Mouse (Mus musculus): ENCODE results near the gene Bcl2l11. TPM values are rescaled to one million over a fixed set of nuclear protein-coding genes. Genes with fewer than 3 reads are reported as not detected.

Gene Bcl2l11
- polyA plus RNA-seq (2016; fragmentation: Nextera tagmentation; extraction: Ambion mirVana) = 29.9 and 33.5 TPM in 2 replicates

DNA sequence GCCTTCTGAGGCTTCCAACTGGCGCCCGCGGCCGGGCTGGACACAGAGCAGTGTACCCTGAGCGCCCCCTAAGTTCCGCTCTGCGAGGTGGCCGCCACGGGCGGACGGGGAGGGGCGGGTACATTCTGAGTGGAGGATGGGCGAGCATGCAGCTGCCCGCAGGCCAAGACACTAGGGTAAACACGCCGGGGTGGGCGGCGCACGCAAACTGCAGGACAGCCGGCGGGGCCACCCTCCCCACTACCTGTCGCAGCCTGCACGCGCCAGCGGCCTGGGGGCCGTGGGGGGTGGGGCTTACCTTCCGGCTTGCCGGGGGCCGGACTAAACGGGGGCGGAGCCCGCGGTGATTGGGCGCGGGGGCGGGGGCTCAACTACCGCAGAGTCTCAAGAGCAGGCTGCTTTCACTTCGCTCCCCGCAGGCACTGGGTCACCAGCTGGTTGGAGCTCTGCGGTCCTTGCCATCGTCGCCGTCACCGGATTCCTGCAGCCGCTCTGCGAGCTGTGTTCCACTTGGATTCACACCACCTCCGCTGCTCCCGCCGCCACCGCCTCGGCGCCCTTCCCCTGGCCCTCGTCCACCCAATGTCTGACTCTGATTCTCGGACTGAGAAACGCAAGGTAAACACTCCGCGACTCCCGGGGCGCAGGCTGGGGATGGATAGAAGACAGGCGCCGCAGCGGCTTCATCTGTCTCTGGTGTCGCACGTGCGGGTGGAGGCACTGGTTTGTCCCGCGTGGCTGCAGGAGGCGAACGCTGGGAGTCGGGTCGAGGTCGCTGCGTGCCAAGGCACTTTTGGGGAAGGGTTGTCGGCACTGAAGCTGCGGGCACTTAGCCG lies at the start of gene Bcl2l11:
Bcl2l11 (plus strand) TSS at position 404 of the 836 bp plus-strand sequence.
- Histone ChIP-seq H3K9ac (replicated peaks) (peak within 1 kb of the TSS; percentile 84), H3K27me3 (peaks cover 41% of the 10 kb centered on the region), H3K36me3 (peaks cover 14% of the 10 kb centered on the region), H3K27ac (peak within 1 kb of the TSS; percentile 94), H3K4me1 (replicated peaks) (peaks cover 52% of the 10 kb centered on the region), H3K4me3 (replicated peaks) (peak within 1 kb of the TSS; percentile 76), H3K4me2 (peak within 1 kb of the TSS; percentile 97), H3K9me3 (no peaks in the 10 kb centered on the region)
- peak; percentile 84 for ATAC-seq (ENCODE audit: insufficient number of reproducible peaks, insufficient read depth, low FRiP score, low TSS enrichment, low read depth)
- under 1% methylated on average over 76 of the region's 76 CpGs for WGBS

- Histone ChIP-seq H3K36me3 (no peaks in the 10 kb centered on the region), H3K27me3 (0 out of 2 replicates have a peak, but pooled peaks cover 2% of the 10 kb centered on the region), H3K4me1 (replicated peaks) (peaks cover 11% of the 10 kb centered on the region), H3K27ac (no peak overlapping the region), H3K9me3 (no peaks in the 10 kb centered on the region), H3K4me2 (no peak overlapping the region), H3K9ac (replicated peaks) (no peak overlapping the region), H3K4me3 (replicated peaks) (no peak overlapping the region)
- 75% methylated on average over 4 of the region's 4 CpGs for WGBS
- ATAC-seq (ENCODE audit: insufficient number of reproducible peaks, insufficient read depth, low FRiP score, low TSS enrichment, low read depth) = no peak
Observed at GRCm38 (mm10) chr2:128076936-128077335, 48.9 kb upstream of the Bcl2l11 start.

- no peaks in the 10 kb centered on the region for H3K36me3 ChIP-seq
- no peaks in the 10 kb centered on the region for H3K9me3 ChIP-seq
- peaks cover 11% of the 10 kb centered on the region for H3K4me1 ChIP-seq (replicated peaks)
- H3K9ac ChIP-seq (replicated peaks) = no peak overlapping the region
- H3K27me3 ChIP-seq = 0 out of 2 replicates have a peak, but pooled peaks cover 2% of the 10 kb centered on the region
- H3K4me3 ChIP-seq (replicated peaks) = no peak overlapping the region
- WGBS = 39% methylated on average over 5 of the region's 5 CpGs
- H3K27ac ChIP-seq = no peak overlapping the region
- no peak overlapping the region for H3K4me2 ChIP-seq
- no peak for ATAC-seq (ENCODE audit: insufficient number of reproducible peaks, insufficient read depth, low FRiP score, low TSS enrichment, low read depth)
Observed at GRCm38 (mm10) chr2:128078859-128079258, 47.0 kb upstream of the Bcl2l11 start.

DNA sequence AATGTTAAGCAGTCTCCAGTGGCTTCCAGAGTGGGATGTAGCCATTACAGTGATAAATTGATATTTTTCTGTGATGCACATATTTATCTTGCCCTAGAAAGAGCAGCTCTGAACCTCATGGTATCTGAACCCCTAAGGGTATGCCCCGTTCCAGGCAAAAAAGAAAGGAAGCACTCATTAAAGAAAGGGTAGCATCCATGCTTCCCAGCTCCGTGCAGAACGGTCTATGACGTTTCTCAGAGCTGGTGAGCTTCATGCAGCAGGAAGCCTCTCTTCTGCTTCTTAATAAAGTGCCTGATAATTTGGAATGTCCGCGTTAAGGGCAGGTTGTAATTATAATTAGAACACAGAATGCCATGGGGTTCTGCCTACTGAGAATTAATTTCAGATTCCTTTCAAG lies 46.5 kb upstream of the Bcl2l11 start:
- Histone ChIP-seq H3K4me2 (no peak overlapping the region), H3K9ac (replicated peaks) (no peak overlapping the region), H3K4me1 (replicated peaks) (peaks cover 11% of the 10 kb centered on the region), H3K9me3 (no peaks in the 10 kb centered on the region), H3K36me3 (no peaks in the 10 kb centered on the region), H3K4me3 (replicated peaks) (no peak overlapping the region), H3K27ac (no peak overlapping the region), H3K27me3 (0 out of 2 replicates have a peak, but pooled peaks cover 2% of the 10 kb centered on the region)
- 50% methylated on average over 6 of the region's 6 CpGs for WGBS
- no peak for ATAC-seq (ENCODE audit: insufficient number of reproducible peaks, insufficient read depth, low FRiP score, low TSS enrichment, low read depth)

- H3K4me1 ChIP-seq (replicated peaks) = peaks cover 16% of the 10 kb centered on the region
- H3K4me2 ChIP-seq = no peak overlapping the region
- H3K9ac ChIP-seq (replicated peaks) = no peak overlapping the region
- H3K4me3 ChIP-seq (replicated peaks) = no peak overlapping the region
- 27% methylated on average over 3 of the region's 3 CpGs for WGBS
- H3K9me3 ChIP-seq = no peaks in the 10 kb centered on the region
- H3K27ac ChIP-seq = no peak overlapping the region
- ATAC-seq (ENCODE audit: insufficient number of reproducible peaks, insufficient read depth, low FRiP score, low TSS enrichment, low read depth) = no peak
- H3K36me3 ChIP-seq = no peaks in the 10 kb centered on the region
- H3K27me3 ChIP-seq = 0 out of 2 replicates have a peak, but pooled peaks cover under 1% of the 10 kb centered on the region
Observed at GRCm38 (mm10) chr2:128083844-128084243, 42.0 kb upstream of the Bcl2l11 start.

DNA sequence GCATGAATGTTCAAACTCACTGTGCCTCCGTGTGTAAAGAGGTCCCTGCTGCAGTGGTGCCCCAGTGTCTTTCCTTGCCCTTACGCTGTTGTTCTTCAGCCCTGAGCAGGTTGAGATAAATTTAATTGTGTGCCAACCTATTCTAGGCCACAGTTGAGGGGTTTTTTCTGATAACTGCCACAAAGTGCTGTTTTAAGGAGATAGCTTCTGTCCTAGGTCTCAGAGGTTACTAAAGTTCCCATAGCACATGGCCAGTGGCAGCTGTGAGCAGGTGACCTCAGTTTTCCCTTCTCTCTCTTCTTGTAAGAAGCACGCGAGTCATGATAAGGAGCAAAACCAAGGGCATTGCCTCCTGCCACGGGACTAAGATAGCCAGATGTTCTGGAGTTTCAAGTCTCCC lies 41.2 kb upstream of the Bcl2l11 start:
- ATAC-seq (ENCODE audit: insufficient number of reproducible peaks, insufficient read depth, low FRiP score, low TSS enrichment, low read depth) = no peak
- no peak overlapping the region for H3K9ac ChIP-seq (replicated peaks)
- WGBS = 88% methylated on average over 5 of the region's 5 CpGs

DNA sequence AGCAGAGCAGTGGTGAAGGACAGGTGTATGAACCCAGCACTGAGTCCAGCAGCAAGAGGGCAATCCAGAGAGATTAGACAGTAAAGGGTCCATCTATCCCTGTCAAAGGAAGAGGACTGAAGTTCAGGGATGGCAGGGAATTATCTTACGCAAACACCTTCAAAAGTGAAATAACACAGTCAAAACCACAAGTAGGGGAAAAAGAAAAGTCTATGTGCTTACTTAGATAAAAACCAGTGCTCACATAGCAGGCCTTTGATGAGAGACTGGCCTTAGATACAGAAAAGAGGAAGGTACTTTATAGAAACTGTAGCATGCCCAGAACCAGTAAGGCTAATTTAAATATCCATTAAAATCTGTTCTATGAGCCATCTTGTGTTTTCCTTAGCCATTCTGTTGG lies 40.4 kb upstream of the Bcl2l11 start:
- Histone ChIP-seq H3K27ac (no peak overlapping the region), H3K4me2 (no peak overlapping the region), H3K4me3 (replicated peaks) (no peak overlapping the region), H3K27me3 (no peaks in the 10 kb centered on the region), H3K9me3 (no peaks in the 10 kb centered on the region), H3K4me1 (replicated peaks) (peaks cover 9% of the 10 kb centered on the region; the same call in 1 of the 2 replicates), H3K9ac (replicated peaks) (no peak overlapping the region), H3K36me3 (no peaks in the 10 kb centered on the region)
- WGBS = 100% methylated on average over 1 of the region's 1 CpGs
- no peak for ATAC-seq (ENCODE audit: insufficient number of reproducible peaks, insufficient read depth, low FRiP score, low TSS enrichment, low read depth)

More for the DNA sequence above, 41.2 kb upstream of the Bcl2l11 start:
- H3K4me3 ChIP-seq (replicated peaks) = no peak overlapping the region
- H3K36me3 ChIP-seq = no peaks in the 10 kb centered on the region
- no peaks in the 10 kb centered on the region for H3K27me3 ChIP-seq
- H3K9me3 ChIP-seq = no peaks in the 10 kb centered on the region
- peaks cover 9% of the 10 kb centered on the region; the same call in 1 of the 2 replicates for H3K4me1 ChIP-seq (replicated peaks)
- H3K27ac ChIP-seq = no peak overlapping the region
- H3K4me2 ChIP-seq = no peak overlapping the region

DNA sequence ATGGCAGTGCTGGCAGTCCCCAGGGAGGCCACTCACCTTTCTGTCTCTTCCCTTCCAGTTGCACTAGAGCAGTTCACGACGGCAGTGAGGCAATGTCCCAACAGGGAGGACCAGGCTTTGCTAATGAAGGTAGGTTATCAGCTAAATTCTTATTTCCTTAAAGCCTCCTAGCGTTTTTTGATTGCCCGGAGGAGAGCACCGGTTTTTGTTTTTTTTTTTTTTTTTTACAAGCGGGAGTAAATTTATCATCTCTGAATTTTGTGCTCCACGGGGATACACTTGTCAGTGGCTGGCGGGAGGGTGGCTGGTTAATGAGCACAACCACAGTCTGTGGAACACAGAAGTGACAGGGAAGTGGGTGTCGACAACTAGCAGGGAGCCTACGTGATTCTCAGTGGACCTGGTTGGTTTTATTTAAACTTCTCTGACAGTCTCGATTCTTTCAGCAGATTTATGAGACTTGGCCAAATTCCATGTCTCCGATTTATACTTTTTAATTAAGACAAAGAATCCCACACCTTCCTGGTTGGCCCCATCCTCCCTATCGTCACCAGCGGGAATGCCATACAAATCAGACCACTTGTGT lies 39.4 kb upstream of the Bcl2l11 start:
- 59% methylated on average over 14 of the region's 14 CpGs for WGBS
- Histone ChIP-seq H3K9me3 (no peaks in the 10 kb centered on the region), H3K4me2 (no peak overlapping the region), H3K4me3 (replicated peaks) (no peak overlapping the region), H3K36me3 (no peaks in the 10 kb centered on the region), H3K9ac (replicated peaks) (no peak overlapping the region), H3K27me3 (no peaks in the 10 kb centered on the region), H3K4me1 (replicated peaks) (peaks cover 9% of the 10 kb centered on the region; the same call in 1 of the 2 replicates), H3K27ac (no peak overlapping the region)
- no peak for ATAC-seq (ENCODE audit: insufficient number of reproducible peaks, insufficient read depth, low FRiP score, low TSS enrichment, low read depth)

DNA sequence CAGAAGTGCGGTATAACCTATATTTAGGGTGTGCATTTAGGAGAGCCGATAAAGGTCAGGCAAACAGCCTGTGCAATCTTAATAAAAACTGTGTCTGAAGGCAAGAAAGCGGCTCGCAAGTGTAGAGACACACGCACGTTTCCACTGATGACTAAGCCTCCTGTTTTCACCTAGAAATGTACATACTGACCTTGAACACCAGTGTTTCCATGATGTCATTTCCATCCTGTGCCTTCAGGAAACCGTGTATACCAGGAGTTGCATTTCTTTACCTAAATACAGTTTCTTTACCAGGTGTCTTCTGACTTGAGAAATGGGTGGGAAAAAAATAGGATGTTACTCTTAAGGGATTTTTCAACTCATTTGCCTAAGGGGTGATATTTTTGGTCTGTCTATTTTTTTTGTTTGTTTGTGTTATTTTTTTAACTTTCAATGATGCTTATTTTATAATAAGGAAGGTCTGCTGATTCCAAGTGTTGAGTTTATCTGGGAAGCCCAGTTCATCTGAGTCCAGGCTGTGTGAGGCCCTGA lies 38.8 kb upstream of the Bcl2l11 start:
- H3K27ac ChIP-seq = no peak overlapping the region
- no peak for ATAC-seq (ENCODE audit: insufficient number of reproducible peaks, insufficient read depth, low FRiP score, low TSS enrichment, low read depth)
- 75% methylated on average over 7 of the region's 7 CpGs for WGBS
- no peak overlapping the region for H3K9ac ChIP-seq (replicated peaks)
- peaks cover 9% of the 10 kb centered on the region; the same call in 1 of the 2 replicates for H3K4me1 ChIP-seq (replicated peaks)
- no peaks in the 10 kb centered on the region for H3K27me3 ChIP-seq
- no peak overlapping the region for H3K4me3 ChIP-seq (replicated peaks)
- no peak overlapping the region for H3K4me2 ChIP-seq
- H3K36me3 ChIP-seq = no peaks in the 10 kb centered on the region
- H3K9me3 ChIP-seq = no peaks in the 10 kb centered on the region

- Histone ChIP-seq H3K36me3 (no peaks in the 10 kb centered on the region), H3K4me3 (replicated peaks) (no peak overlapping the region), H3K9me3 (no peaks in the 10 kb centered on the region), H3K27me3 (no peaks in the 10 kb centered on the region), H3K9ac (replicated peaks) (no peak overlapping the region), H3K27ac (no peak overlapping the region), H3K4me2 (no peak overlapping the region), H3K4me1 (replicated peaks) (peaks cover 9% of the 10 kb centered on the region; the same call in 1 of the 2 replicates)
- 83% methylated on average over 8 of the region's 8 CpGs for WGBS
- ATAC-seq (ENCODE audit: insufficient number of reproducible peaks, insufficient read depth, low FRiP score, low TSS enrichment, low read depth) = no peak
Observed at GRCm38 (mm10) chr2:128087798-128088545, 37.9 kb upstream of the Bcl2l11 start.

Data from limb, embryonic 12.5 days (tissue).